Mouse (Mus musculus) stomach, postnatal 0 days (tissue): ENCODE results near the gene Defb7.

Source experiments
- CTCF ChIP-seq: IDR thresholded peaks from 2 replicates; pipeline ENCODE4 v1.5.1; 2016; ENCODE audit warnings: antibody characterized with exemption, low read depth, mild to moderate bottlenecking, moderate library complexity
- EP300 ChIP-seq: optimal IDR thresholded peaks from 2 replicates; pipeline ENCODE3; 2016; ENCODE audit warnings: antibody characterized with exemption

- TF ChIP-seq CTCF (no peak), EP300 (no peak)
Observed at GRCm38 (mm10) chr8:19494797-19495196, at the start of gene Defb7.
